ENCODE assay signal across 8 mouse cellular contexts in genomic region chr5:93093638-93094527, GRCm38 (mm10). TPM values are rescaled to one million over a fixed set of nuclear protein-coding genes. Genes with fewer than 3 reads are reported as not detected.
DNase-seq lines count a peak whose midpoint lies in the region; ATAC-seq lines count a peak whose summit lies in the region.

No protein-coding gene starts in this region.

- no peaks in the 10 kb centered on the region for H3K36me3 ChIP-seq in hindbrain, embryonic 16.5 days (ENCODE audit: control insufficient read depth, insufficient read depth, low read length)
- no peaks in the 10 kb centered on the region for H3K36me3 ChIP-seq in limb, embryonic 15.5 days
- H3K36me3 ChIP-seq in midbrain, embryonic 15.5 days (replicated peaks), result no peaks in the 10 kb centered on the region
- no peaks in the 10 kb centered on the region for H3K36me3 ChIP-seq in stomach, embryonic 15.5 days

- peak; percentile 47 for ATAC-seq in frontal cortex, adult (ENCODE audit: low TSS enrichment)
- ATAC-seq in hindbrain, embryonic 16.5 days, result peak; percentile 51
- ATAC-seq in limb, embryonic 15.5 days (ENCODE audit: insufficient number of reproducible peaks, low FRiP score, low TSS enrichment, low read depth), result peak; percentile 33
- ATAC-seq in midbrain, embryonic 15.5 days (replicated peaks), result peak; percentile 67
- ATAC-seq in stomach, embryonic 15.5 days (ENCODE audit: insufficient read depth, low FRiP score, low read depth), result peak; percentile 49

- H3K4me1 ChIP-seq in brown adipose tissue, adult 24 weeks (ENCODE audit: control insufficient read depth, insufficient read depth, insufficient read length, low read length), result peaks cover 22% of the 10 kb centered on the region
- H3K4me1 ChIP-seq in hindbrain, embryonic 16.5 days (ENCODE audit: control insufficient read depth, insufficient read depth, low read depth, low read length), result peaks cover 33% of the 10 kb centered on the region
- H3K4me1 ChIP-seq in limb, embryonic 15.5 days, result peaks cover 52% of the 10 kb centered on the region
- H3K4me1 ChIP-seq in midbrain, embryonic 15.5 days, result peaks cover 44% of the 10 kb centered on the region
- H3K4me1 ChIP-seq in stomach, embryonic 15.5 days, result peaks cover 33% of the 10 kb centered on the region

- no peaks in the 10 kb centered on the region for H3K9me3 ChIP-seq in hindbrain, embryonic 16.5 days (ENCODE audit: control insufficient read depth, low read length)
- H3K9me3 ChIP-seq in limb, embryonic 15.5 days, result no peaks in the 10 kb centered on the region
- no peaks in the 10 kb centered on the region for H3K9me3 ChIP-seq in midbrain, embryonic 15.5 days
- H3K9me3 ChIP-seq in stomach, embryonic 15.5 days, result no peaks in the 10 kb centered on the region

- DNase-seq in heart, adult 11 months, result peak; percentile 97
- DNase-seq in heart, adult 8-10 months (ENCODE audit: low spot score), result no peak

- H3K27me3 ChIP-seq in hindbrain, embryonic 16.5 days (replicated peaks; ENCODE audit: control insufficient read depth, insufficient read depth, low read length), result no peaks in the 10 kb centered on the region
- no peaks in the 10 kb centered on the region for H3K27me3 ChIP-seq in limb, embryonic 15.5 days
- no peaks in the 10 kb centered on the region for H3K27me3 ChIP-seq in midbrain, embryonic 15.5 days (replicated peaks)
- H3K27me3 ChIP-seq in stomach, embryonic 15.5 days (replicated peaks), result no peaks in the 10 kb centered on the region

- peak overlapping the region; percentile 90 for H3K9ac ChIP-seq in hindbrain, embryonic 16.5 days (ENCODE audit: low read depth, low read length)
- peak overlapping the region; percentile 87 for H3K9ac ChIP-seq in limb, embryonic 15.5 days
- peak overlapping the region; percentile 78 for H3K9ac ChIP-seq in midbrain, embryonic 15.5 days
- peak overlapping the region; percentile 72 for H3K9ac ChIP-seq in stomach, embryonic 15.5 days

- peak overlapping the region; percentile 88 for H3K4me2 ChIP-seq in hindbrain, embryonic 16.5 days (ENCODE audit: low read length)
- H3K4me2 ChIP-seq in limb, embryonic 15.5 days, result peak overlapping the region; percentile 86
- peak overlapping the region; percentile 96 for H3K4me2 ChIP-seq in midbrain, embryonic 15.5 days
- peak overlapping the region; percentile 90 for H3K4me2 ChIP-seq in stomach, embryonic 15.5 days

- under 1% methylated on average over 49 of the region's 50 CpGs for WGBS in hindbrain, embryonic 16.5 days
- under 1% methylated on average over 50 of the region's 50 CpGs for WGBS in limb, embryonic 15.5 days
- under 1% methylated on average over 49 of the region's 50 CpGs for WGBS in midbrain, embryonic 15.5 days
- WGBS in stomach, embryonic 15.5 days, result under 1% methylated on average over 50 of the region's 50 CpGs

- peak overlapping the region; percentile 40 for H3K27ac ChIP-seq in brown adipose tissue, adult 24 weeks (replicated peaks; ENCODE audit: low read depth, low read length)
- peak overlapping the region; percentile 96 for H3K27ac ChIP-seq in hindbrain, embryonic 16.5 days (ENCODE audit: low read depth, low read length)
- peak overlapping the region; percentile 97 for H3K27ac ChIP-seq in limb, embryonic 15.5 days
- H3K27ac ChIP-seq in midbrain, embryonic 15.5 days, result peak overlapping the region; percentile 95
- H3K27ac ChIP-seq in stomach, embryonic 15.5 days, result peak overlapping the region; percentile 94

- H3K4me3 ChIP-seq in brown adipose tissue, adult 24 weeks (ENCODE audit: insufficient read depth, low read depth, low read length), result peak overlapping the region; percentile 79
- peak overlapping the region; percentile 84 for H3K4me3 ChIP-seq in hindbrain, embryonic 16.5 days (ENCODE audit: low read length)
- peak overlapping the region; percentile 88 for H3K4me3 ChIP-seq in limb, embryonic 15.5 days
- peak overlapping the region; percentile 83 for H3K4me3 ChIP-seq in midbrain, embryonic 15.5 days
- peak overlapping the region; percentile 77 for H3K4me3 ChIP-seq in stomach, embryonic 15.5 days (replicated peaks)

RNA-seq across cellular contexts. Expression of gene Sept11, which starts 0.6 kb away (rescaled TPM):
- total RNA-seq in heart, adult 8-10 months (2022), result 10 to 100 TPM; 23.6 to 29.9 (median 25.5) TPM
- 16.1 and 17.2 TPM in 2 replicates for polyA plus RNA-seq in brown adipose tissue, adult 24 weeks (2012; ENCODE audit: insufficient read depth, insufficient read length, missing spikeins)
- 125 and 150 TPM in 2 replicates for polyA plus RNA-seq in hindbrain, embryonic 16.5 days (2015; fragmentation: Nextera tagmentation; extraction: Ambion mirVana)
- 180 and 188 TPM in 2 replicates for polyA plus RNA-seq in limb, embryonic 15.5 days (2015; fragmentation: Nextera tagmentation; extraction: Ambion mirVana)
- 148 TPM in 2 replicates for polyA plus RNA-seq in midbrain, embryonic 15.5 days (2015; fragmentation: Nextera tagmentation; extraction: Ambion mirVana)
- polyA plus RNA-seq in stomach, embryonic 15.5 days (2015; fragmentation: Nextera tagmentation; extraction: Ambion mirVana), result 141 and 160 TPM in 2 replicates

RNA-seq across cellular contexts. Expression of gene Sowahb, which starts 49.1 kb away (rescaled TPM):
- total RNA-seq in heart, adult 8-10 months (2022), result under 1 TPM; 0.05 to 0.22 (median 0.12) TPM
- polyA plus RNA-seq in brown adipose tissue, adult 24 weeks (2012; ENCODE audit: insufficient read depth, insufficient read length, missing spikeins), result not detected in 2 replicates
- polyA plus RNA-seq in hindbrain, embryonic 16.5 days (2015; fragmentation: Nextera tagmentation; extraction: Ambion mirVana), result 0.07 TPM in 1 of 2 replicates, not detected in the other
- polyA plus RNA-seq in limb, embryonic 15.5 days (2015; fragmentation: Nextera tagmentation; extraction: Ambion mirVana), result 0.41 and 0.65 TPM in 2 replicates
- 0.04 TPM in 2 replicates for polyA plus RNA-seq in midbrain, embryonic 15.5 days (2015; fragmentation: Nextera tagmentation; extraction: Ambion mirVana)
- polyA plus RNA-seq in stomach, embryonic 15.5 days (2015; fragmentation: Nextera tagmentation; extraction: Ambion mirVana), result 1.8 and 3.0 TPM in 2 replicates

Comparison
In these comparisons a context has a peak if more than half of its experiments do, and no peak if none do; other contexts are left out.
1. H3K27ac ChIP-seq: peak in every context shown above with its lines; median percentile 97 in limb, embryonic 15.5 days; 96 in hindbrain, embryonic 16.5 days; 95 in midbrain, embryonic 15.5 days; 94 in stomach, embryonic 15.5 days; 40 in brown adipose tissue, adult 24 weeks.